Mouse (Mus musculus): ENCODE measurements at regions not wholly inside any gene's neighbourhood (a gene's known extent, or its start where the extent isn't known, plus 50 kb on each side); places are given as distances from the start of the nearest gene placed in this dataset.

DNA sequence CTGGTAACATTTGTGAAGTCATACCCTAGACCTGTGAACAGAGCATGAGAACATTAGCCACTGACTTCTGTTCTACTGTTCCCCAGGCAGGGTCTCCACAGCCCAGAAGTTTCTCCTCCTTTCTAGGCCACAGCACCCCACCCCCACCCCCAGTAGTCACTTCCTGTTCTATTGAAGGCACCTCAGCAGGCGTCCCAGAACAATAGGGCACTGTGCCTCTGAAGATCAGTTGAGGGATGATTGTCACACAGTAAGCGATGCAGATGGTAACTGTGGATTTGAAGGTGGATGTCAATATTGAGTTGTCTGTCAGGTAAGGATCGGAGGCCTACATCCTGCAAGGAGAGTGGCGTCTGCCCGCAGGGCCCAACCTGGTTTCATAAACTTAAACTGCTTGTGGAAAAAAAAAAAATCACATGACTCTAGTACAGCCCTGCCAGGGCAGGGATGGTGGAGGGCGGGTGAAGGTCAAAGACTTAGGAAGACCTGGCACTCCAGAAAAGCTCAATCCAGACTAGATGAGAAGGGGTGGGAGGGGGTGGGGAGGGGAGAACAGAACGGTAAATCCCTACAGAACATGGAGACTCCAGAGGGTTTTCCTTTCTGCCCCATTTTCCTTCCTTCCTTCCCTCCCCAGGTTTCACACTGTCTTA is 103.1 kb upstream of the Rybp start:
- DNase-seq (ENCODE audit: low spot score in 2 of 2) = no peak

DNA sequence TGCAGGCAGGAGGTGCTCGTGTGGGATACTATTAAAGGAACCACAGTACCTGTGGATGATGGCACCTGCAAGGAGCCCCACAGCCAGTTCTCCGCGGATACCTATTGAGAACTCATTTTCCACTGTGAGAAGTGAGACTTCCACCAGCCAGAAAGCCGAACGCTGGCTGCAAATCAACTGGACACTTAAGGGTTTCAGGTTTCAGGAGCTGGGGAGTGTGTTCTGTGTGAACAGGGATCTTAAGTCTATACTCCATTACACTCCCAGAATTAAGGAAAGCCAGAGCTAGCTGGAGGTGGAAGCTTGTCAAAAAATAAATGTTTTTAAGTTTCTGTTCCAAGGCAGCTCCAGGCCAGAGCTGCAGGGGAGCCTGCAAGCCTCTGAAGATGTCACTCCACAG is 99.8 kb upstream of the Rybp start:
- DNase-seq (ENCODE audit: low spot score in 2 of 2) = no peak

DNA sequence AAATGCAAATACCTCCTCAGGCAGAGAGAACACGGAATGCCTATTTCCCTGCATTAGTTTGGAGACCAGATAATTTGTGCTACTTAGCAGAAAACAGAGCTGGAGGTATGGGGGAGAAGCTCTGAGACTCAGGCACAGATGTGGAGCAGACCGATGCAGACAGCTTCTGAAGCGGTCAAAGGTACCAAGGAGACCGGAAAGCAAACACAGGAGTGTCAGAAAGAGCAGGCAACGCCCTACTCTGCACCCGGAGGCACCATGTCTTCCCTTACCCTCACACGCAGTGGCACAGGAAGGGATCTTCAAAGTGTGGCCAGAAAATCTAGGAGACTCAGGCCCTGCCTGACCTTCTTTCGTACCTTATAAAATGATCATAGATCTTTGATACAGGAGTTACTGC is 98.4 kb upstream of the Rybp start:
- no peak for DNase-seq (ENCODE audit: low spot score in 2 of 2)

DNA sequence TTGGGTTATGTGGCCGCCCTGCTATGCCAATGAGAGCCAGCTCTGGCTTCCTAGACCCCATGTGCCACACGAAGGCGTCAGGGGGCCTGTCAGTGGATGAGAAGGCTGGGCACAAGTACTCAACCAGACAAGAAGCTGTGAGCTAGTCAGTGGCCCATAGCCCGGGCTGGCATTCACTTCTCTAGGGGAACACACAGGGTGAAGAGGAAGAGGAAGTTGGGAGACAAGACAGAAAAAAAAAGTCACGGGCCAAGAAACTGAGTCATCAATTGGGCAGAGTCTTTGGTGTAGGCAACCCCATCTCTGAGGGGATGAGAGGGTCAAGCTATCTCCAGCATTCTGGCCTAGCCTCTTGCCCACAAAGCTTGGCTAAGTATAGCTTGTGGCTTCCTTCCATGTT is 93.8 kb upstream of the Rybp start:
- DNase-seq (ENCODE audit: low spot score in 2 of 2) = peak in 1 of 2 experiments; percentile 21

DNA sequence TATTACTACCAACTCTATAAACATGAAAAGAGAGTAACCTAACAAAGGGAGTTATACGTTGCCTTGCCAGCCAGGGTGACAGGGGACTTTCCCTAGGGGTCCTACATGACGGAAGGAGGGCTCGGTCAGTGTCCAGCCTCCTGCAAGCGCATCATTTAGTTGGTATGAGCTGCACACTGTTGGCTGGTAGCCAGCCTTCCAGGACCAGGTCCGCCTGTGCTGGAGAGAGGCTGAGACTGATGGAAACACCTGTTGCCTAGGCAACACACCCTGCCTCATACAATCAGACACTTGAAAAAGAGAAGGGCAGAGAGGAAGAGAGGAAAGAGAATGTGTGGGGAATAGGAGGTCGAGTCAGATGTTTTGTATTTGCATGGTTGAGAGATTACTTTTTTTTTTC is 93.3 kb upstream of the Rybp start:
- DNase-seq (ENCODE audit: low spot score in 2 of 2) = no peak

DNA sequence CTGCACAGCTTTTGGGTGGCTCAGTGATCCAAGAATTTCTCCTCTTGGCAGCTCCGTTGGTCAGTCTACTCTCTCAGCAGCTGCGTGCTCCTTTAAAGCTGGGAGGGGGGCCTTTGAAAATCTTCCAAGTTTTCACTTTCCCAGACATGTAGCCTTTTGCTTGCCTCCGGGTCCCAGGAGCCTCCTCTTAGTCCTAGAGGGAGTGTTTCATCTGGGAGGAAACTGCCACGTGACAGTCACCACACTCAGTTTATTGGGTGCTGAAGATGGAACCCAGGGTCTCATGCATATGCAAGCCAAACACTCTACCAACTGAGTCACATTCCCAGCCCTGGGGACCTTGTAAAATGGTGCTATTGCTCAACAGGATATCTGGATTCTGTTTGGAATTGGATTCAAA is 92.5 kb upstream of the Rybp start:
- DNase-seq (ENCODE audit: low spot score in 2 of 2) = no peak

DNA sequence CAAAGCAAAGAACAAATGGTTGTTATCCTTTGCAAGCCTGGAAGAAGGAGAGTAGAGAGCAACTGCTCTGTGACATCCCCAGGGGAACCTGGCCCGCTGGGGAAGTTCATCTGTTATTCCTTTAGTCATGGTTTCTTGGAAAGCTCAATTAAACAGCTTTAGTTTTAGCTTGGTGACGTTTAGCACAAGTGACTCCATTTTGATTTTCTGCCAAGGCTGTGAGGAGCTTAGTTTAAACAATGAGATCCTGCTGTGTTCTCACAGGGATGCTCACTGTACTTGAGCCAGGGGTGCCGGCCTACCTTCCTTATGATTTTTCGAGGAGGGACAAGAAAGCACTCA is 91.2 kb upstream of the Rybp start:
- no peak for DNase-seq (ENCODE audit: low spot score in 2 of 2)

DNA sequence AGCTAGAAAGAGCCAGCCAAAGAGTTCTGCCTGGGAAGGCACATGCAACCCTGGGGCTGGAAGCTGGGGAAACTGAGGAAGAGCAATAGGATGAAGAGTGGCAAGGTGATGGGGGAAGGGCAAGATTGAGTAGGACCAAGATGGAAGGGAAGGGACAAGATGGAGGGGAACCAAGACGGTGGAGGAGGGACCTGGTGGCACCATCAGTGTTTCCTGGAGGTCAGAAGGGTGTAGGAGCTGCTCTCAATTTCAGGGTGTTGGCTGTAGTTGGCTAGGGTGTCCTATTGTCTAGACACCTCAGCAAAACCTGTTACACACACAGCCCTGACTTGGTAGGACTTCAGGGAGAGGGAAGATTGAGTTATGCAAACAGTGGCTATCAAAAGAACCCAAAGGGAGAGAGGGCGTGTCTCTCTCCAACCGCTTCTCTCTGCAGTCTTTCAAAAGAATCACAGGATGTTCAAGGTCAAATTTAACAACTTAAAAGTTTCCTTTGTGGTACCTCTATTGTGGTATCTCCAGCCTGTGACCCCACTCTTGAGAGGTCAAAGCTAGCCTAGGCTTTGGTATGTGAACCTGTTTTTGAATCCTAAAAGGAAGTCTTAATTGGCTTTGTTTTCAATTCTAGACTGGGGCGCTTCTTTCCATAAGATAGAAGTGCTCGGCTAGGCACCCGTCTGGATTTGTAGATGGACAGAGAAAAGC is 90.7 kb upstream of the Rybp start:
- DNase-seq (ENCODE audit: low spot score in 2 of 2) = no peak

DNA sequence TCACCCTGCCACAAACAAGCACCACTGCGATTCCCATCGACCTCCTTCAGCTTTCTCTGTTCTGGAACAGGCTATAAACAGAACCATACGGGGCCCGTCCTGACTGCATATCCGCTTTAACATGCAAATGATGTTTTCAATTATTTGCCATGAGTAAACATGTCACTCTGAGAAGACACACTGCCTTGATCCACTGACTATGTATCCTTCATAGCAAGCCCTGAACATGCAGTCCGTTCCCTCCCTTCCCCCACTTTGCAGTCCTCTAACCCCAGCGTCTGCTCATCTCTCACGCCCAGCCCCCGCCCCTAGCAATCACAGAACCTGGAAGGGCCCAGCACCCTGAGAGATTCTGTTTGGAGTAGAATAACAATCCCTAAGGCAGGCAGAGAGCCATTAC is 89.4 kb upstream of the Rybp start:
- DNase-seq (ENCODE audit: low spot score in 2 of 2) = no peak

DNA sequence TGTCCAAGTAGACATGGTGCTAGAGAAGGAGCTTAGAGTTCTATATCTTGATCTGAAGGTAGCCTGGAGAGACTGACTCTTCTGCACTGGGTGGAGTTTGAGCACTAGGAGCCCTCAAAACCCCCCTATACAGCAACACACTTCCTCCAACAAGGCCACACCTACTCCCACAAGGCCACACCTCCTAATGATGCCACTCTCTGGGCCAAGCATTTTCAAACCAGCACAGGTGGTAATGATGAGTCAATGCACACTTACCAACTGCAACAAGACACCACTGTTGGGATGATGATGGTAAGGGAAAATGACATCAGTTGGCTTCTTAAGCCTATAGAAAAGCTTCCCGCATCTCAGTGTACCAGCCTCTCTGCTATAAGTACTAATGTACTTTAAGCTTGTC is 83.5 kb upstream of the Rybp start:
- DNase-seq (ENCODE audit: low spot score in 2 of 2) = no peak

DNA sequence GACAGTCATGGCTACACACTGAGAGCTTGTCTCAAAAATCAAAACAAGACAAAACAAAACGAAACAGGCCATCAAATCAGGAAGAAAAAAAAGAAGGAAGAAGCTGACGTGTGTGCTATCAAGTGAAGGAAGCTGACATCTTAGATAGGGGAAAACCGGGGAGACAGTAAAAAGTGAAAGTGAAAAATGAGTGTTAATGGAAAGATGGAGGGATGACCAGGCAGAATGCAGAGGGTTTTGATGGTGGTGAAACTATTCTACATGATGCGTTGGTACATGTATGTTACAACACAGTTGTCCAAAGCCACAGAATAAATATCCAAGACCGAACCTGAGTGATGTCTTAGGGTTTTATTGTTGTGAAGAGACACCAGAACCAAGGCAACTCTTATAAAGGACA is 83.1 kb upstream of the Rybp start:
- no peak for DNase-seq (ENCODE audit: low spot score in 2 of 2)

DNA sequence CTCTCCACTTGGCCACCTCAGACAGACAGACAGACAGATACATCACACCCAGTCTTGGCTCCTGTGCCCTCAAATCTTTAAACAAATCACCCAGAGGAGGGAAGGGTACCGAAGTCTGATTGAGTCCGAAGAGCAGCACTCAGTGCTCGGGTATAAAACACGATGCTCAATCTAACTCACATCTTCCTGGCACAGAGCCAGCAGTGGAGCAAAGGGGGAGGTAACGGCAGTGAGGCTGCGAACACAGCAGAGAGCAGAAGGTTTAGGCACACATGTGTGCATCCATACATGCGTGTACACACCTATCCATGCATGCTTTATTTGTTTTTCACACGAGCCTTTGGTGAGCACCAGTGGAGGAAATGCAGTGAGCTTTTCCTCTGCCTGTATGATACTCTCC is 78.9 kb upstream of the Rybp start:
- no peak for DNase-seq (ENCODE audit: low spot score in 2 of 2)

DNA sequence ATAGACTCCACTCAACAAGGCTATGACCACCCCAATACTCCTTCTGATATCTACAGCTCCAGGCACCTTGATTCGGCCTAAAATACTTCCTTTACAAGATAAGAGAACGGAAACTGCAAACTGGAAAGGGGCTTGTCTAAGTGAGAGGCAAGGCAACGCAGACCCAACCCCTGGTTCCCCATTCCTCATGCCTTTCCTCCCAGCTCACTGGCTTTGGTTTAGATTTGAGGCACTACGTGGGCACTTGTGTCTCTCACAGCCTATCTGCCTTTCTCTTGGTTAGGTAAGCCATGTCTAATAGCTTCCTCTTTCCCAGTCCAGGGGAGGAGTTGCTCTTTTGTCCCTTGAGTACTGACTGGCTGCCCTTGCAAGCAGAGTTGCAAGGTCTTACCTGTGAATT is 78.5 kb upstream of the Rybp start:
- no peak for DNase-seq (ENCODE audit: low spot score in 2 of 2)

DNA sequence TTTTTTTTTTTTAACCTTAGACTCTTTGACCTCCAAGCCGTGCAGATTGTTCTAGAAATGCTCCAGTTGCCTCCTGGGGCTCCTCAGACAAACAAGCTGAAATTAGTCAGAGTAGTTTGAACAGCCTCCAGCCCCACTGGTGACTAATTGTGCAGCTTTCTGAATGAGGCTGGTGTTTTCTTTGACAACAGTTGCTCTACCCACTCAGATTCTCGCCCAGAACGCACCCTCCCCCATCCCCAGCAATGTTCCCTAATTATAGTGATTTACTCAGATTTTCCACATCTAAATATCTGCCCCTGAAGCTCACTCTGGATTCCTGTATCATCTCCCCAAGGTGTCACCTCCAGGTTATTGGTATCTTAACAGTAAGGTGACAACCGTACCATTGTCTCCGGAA is 76.4 kb upstream of the Rybp start:
- no peak for DNase-seq (ENCODE audit: low spot score in 2 of 2)

DNA sequence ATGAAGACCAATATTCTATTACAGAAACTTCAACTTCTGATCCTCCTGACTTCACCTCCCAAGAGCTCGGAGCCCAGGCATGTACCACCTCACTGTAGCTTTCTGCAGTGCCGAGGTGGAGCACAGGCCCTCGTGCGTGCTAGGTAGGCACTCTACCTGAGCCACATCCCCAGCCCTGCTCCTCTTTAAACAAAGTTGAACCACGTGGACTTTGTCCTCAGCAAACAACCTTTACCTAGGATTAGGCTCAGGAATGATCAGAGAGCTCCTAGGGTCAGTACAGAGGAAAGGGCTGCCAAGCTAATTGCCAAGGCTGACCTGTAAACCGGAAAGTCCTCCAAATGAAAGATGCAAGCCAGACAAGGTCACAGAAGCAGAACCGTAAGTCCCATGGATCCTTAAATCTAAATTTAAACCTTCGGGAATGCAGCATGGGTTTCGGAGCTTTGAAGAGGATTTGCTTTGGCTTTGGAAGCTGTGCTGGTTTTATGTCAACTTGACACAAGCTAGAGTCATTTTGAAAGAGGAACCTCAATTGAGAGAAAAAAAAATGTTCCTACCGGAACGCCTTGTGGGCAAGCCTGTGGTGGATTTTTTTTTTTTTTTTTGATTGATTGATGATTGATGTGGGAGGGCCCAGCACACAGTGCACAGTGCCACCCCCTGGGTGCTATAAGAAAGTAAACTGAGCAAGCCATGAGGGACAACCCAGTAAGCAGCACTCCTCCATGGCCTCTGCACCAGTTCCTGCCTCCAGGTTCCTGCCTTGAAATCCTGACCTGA is 69.5 kb upstream of the Rybp start:
- DNase-seq (ENCODE audit: low spot score in 2 of 2) = no peak

DNA sequence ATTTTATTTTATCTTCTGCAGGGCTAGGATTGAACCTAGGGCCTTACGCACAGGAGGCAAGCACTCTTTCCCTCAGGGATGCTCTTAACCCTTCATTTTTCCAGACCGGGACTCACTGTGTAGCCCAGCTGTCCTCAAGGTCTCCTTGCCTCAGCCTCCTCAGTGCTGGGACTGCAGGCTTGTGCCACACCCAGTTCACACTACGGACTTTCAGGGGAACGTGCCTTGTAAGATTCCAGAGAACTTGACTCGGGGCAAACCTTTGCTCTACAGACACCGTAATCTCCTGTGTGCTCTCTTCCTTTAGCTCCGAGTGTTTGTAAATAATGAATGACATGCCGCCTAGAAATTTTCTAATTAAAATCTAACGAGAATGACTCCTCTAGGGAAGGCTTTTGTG is 68.6 kb upstream of the Rybp start:
- DNase-seq (ENCODE audit: low spot score in 2 of 2) = no peak

DNA sequence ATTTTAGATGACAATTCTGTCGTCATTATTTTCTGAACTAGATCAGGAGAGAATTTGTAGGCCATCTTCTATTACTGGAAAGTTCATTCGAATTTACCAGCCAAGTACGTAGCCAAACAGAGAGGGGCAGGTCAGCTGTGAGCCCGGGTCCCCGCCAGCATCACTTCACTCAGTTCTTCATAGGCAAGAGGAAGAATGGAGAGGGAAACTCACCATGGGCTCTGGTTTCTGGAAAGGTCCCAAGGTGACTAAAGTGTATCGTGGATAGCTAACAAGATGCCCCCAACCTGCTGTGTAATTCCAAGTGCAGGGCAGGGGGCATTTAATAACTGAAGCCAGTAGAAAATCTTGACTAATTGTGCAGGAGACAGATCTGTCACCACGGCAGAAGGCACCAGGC is 60.2 kb upstream of the Rybp start:
- DNase-seq (ENCODE audit: low spot score in 2 of 2) = no peak

DNA sequence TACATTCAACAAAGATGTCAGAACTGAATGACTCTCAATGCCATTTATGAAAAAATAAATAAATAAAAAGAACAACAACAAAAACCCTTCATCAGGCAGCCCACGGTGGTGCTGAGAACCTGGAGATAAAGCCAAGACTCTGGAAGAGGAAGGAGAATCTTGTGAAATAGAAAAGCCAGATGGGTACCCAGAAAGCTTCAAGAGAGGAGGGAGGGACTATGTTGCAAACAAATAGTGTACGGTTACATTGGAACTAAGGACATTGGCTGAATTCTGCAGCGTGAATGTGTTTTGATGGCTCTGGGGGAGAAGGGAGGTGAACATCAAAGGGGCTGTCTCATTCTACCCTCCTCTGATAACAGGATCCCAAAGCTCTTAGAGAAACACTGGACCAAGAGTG is 57.8 kb upstream of the Rybp start:
- no peak for DNase-seq (ENCODE audit: low spot score in 2 of 2)

DNA sequence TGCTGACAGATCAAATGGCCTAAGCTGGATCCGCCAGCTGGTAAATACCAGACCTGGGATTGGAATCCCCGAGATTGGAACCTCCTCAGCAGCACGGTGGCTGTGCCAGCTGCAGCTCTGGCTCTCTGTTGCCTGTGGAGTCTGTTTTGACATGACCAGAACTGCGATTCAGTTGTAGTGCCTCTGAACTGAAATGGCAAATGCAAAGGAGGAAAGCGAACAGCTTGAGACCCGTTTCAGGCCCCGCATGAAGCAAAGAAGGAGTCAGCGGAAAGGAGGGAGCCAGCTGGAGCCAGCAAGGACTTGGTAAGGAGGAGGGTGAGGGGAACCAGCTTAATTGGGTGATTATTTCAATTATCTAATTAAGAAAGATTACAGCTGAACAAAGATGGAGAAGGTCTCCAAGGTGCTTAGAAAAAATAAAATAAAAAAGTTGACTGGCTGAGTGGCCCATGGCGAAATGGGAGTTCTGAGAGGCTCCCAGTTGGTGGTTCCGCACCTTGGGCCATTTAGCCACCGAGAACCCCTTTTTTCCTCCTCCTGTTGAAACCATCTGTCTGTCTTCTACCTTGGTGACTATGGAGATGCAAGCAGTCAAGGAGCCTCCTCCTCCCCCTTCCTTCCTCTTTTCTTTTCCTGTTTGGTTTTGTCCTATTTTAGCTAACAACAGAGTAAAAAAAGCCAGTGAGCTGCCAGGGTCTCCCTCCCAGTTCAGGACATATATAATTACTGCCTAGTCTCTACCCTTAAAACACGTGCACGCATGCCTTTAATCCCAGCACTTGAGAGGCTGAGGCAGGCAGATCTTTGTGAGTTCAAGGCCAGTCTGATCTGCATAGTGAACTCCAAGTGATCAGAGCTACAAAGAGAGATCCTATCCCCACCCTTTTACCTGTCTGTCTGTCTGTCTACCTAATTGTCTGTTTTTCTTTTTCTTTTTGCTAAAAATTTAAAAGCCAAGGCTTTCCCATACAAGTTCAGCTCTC is 54.3 kb upstream of the Rybp start:
- DNase-seq (ENCODE audit: low spot score in 2 of 2) = no peak

DNA sequence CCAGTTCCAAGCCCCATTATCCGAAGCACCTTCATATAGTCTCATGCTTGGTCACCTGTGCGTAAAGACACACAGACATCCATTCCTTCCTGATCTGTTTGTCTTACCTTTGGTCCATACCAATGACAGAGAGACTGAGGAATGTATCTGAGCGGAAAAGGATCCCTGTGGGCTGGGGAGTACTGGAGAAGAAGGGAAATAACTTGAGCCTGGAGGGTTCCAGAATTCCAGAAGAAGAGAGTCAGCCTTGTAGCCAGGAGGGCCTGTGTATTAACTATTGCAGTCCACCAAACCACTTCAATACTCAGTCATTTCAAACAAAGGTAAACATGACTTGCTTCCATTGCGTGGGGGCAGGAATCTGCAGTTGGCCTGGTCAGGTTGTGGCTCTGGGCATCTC is 51.0 kb upstream of the Rybp start:
- DNase-seq (ENCODE audit: low spot score in 2 of 2) = no peak
